Mouse (Mus musculus) granulocyte monocyte progenitor cell, adult 5-6 weeks (primary cell): Measurements from ENCODE around the gene Cd2. TPM values are rescaled to one million over a fixed set of nuclear protein-coding genes. Genes with fewer than 3 reads are reported as not detected.

ENCODE experiments used
- ATAC-seq: replicated peaks from 2 replicates; pipeline ENCODE4 v1.8.0; 2016; ENCODE audit warnings: mild to moderate bottlenecking, moderate TSS enrichment, inconsistent platforms; ENCODE audit not compliant: poor library complexity, severe bottlenecking
- total RNA-seq, 2 experiments: library from RNA; stranded (forward) in 1 of 2; stranded (reverse) in 1 of 2; fragments of 200-712, 200-1000 nt in 1 of 2; fragments of >200 nt in 1 of 2; fragmentation: Nextera tagmentation in 1 of 2; gene quantifications; 2 replicates each; pipeline ENCODE4 v1.2.3; 2014 to 2017

Gene Cd2
- total RNA-seq, 2 experiments from 2014 or later, result not detected

- no peak for ATAC-seq
These were observed 11.0 kb downstream of the Cd2 start for GRCm38 (mm10) chr3:101276501-101277320.

- ATAC-seq, result no peak
These were observed 12.0 kb downstream of the Cd2 start for GRCm38 (mm10) chr3:101275636-101276300.

- peak; percentile 64 for ATAC-seq
These were observed 12.9 kb downstream of the Cd2 start for GRCm38 (mm10) chr3:101274794-101275193.

GRCm38 (mm10) chr3:101274041-101274770, 13.5 kb downstream of the Cd2 start:
- no peak for ATAC-seq

GRCm38 (mm10) chr3:101272166-101272565, 15.6 kb downstream of the Cd2 start:
- no peak for ATAC-seq

- ATAC-seq, result peak; percentile 92
These were observed 16.9 kb downstream of the Cd2 start for GRCm38 (mm10) chr3:101270833-101271232.

- ATAC-seq, result no peak
These were observed 19.4 kb downstream of the Cd2 start for GRCm38 (mm10) chr3:101268361-101268760.

- ATAC-seq, result peak; percentile 55
These were observed 22.1 kb downstream of the Cd2 start for GRCm38 (mm10) chr3:101265561-101266091.

- no peak for ATAC-seq
These were observed 28.8 kb downstream of the Cd2 start for GRCm38 (mm10) chr3:101258976-101259375.

GRCm38 (mm10) chr3:101256090-101256489, 31.6 kb downstream of the Cd2 start:
- no peak for ATAC-seq

GRCm38 (mm10) chr3:101252141-101252540, 35.6 kb downstream of the Cd2 start:
- ATAC-seq, result no peak

- no peak for ATAC-seq
These were observed 37.9 kb downstream of the Cd2 start for GRCm38 (mm10) chr3:101249846-101250245.

- no peak for ATAC-seq
These were observed 42.5 kb downstream of the Cd2 start for GRCm38 (mm10) chr3:101245212-101245611.

- ATAC-seq, result no peak
These were observed 44.7 kb downstream of the Cd2 start for GRCm38 (mm10) chr3:101243002-101243401.

- no peak for ATAC-seq
These were observed 45.9 kb downstream of the Cd2 start for GRCm38 (mm10) chr3:101241866-101242265.

- ATAC-seq, result no peak
These were observed 46.9 kb downstream of the Cd2 start for GRCm38 (mm10) chr3:101240859-101241258.

GRCm38 (mm10) chr3:101239236-101239635, 48.5 kb downstream of the Cd2 start:
- ATAC-seq, result no peak

- ATAC-seq, result no peak
These were observed 49.0 kb downstream of the Cd2 start for GRCm38 (mm10) chr3:101238695-101239094.

GRCm38 (mm10) chr3:101236995-101237808, 50.5 kb downstream of the Cd2 start:
- no peak for ATAC-seq

GRCm38 (mm10) chr3:101236261-101236660, 51.5 kb downstream of the Cd2 start:
- ATAC-seq, result no peak
